Mouse (Mus musculus) CD8-positive naive resting alpha-beta T cell, adult 57 days (primary cell): ENCODE measurements around the gene Ankrd50. TPM values are rescaled to one million over a fixed set of nuclear protein-coding genes. Genes with fewer than 3 reads are reported as not detected.

Source experiments
- total RNA-seq: library from RNA; stranded (reverse); gene quantifications from one replicate; pipeline ENCODE4 v1.2.4, GENCODE M21; 2023

Ankrd50 gene
- 49.4 TPM for total RNA-seq

GRCm38 (mm10) chr3:38484191-38485106 is at the start of gene Ankrd50:
TSS of gene Ankrd50 (minus strand) at chr3:38484844.

